Mouse (Mus musculus) liver, embryonic 14.5 days (tissue): ENCODE results near the gene Taf5. TPM values are rescaled to one million over a fixed set of nuclear protein-coding genes. Genes with fewer than 3 reads are reported as not detected.

Experiments used
- ATAC-seq: fragments of 200-750 bp; cut with Nextera tagmentation; 2 replicates; pipeline ENCODE4 v1.8.0; 2017; ENCODE audit warnings: moderate number of reproducible peaks, mild to moderate bottlenecking, moderate library complexity; ENCODE audit not compliant: insufficient read depth
- DNase-seq, 3 experiments: peaks; one replicate each; pipeline ENCODE4 v3.0.0-alpha.2; 2012 to 2013; ENCODE audit warnings: low read depth in 3 of 3, low spot score in 3 of 3
- H3K27ac ChIP-seq: fragments of 300-500 bp; sonication (generic); 2 replicates; pipeline ENCODE4 v1.5.1; 2014; ENCODE audit warnings: moderate library complexity, mild to moderate bottlenecking, control low read depth, inconsistent platforms
- H3K27me3 ChIP-seq: fragments of 300-500 bp; sonication (generic); 2 replicates; pipeline ENCODE4 v1.6.1; 2014; ENCODE audit warnings: mild to moderate bottlenecking, low read length, moderate library complexity; ENCODE audit not compliant: control insufficient read depth, insufficient read depth
- H3K36me3 ChIP-seq: fragments of 300-500 bp; sonication (generic); replicated peaks from 2 replicates; pipeline ENCODE4 v1.6.1; 2014; ENCODE audit warnings: low read depth; ENCODE audit not compliant: control insufficient read depth, insufficient read depth
- H3K4me1 ChIP-seq, 2 experiments: fragments of 200-500 bp in 1 of 2; fragments of 300-500 bp in 1 of 2; sonication (generic) in 1 of 2; replicated peaks; 2 replicates each; pipeline ENCODE4 v1.6.1; 2012 to 2014; ENCODE audit warnings: antibody characterized with exemption in 1 of 2, inconsistent platforms in 1 of 2, low read length in 1 of 2; ENCODE audit not compliant: control insufficient read depth in 2 of 2, insufficient read depth in 2 of 2
- H3K4me2 ChIP-seq: fragments of 300-500 bp; sonication (generic); 2 replicates; pipeline ENCODE4 v1.6.1; 2014; ENCODE audit warnings: low read depth, mild to moderate bottlenecking, control low read depth, moderate library complexity
- H3K4me3 ChIP-seq, 2 experiments: fragments of 200-500 bp in 1 of 2; fragments of 300-500 bp in 1 of 2; sonication (generic) in 1 of 2; 2 replicates each; pipeline ENCODE4 v1.5.1; 2012 to 2014; ENCODE audit warnings: low read depth in 2 of 2, low read length in 2 of 2, mild to moderate bottlenecking in 2 of 2, control low read depth in 1 of 2, inconsistent platforms in 1 of 2, moderate library complexity in 1 of 2; ENCODE audit not compliant: insufficient read depth in 1 of 2
- H3K9ac ChIP-seq: fragments of 300-500 bp; sonication (generic); replicated peaks from 2 replicates; pipeline ENCODE4 v1.6.1; 2014; ENCODE audit warnings: mild to moderate bottlenecking, control low read depth, moderate library complexity
- H3K9me3 ChIP-seq: fragments of 300-500 bp; sonication (generic); 2 replicates; pipeline ENCODE4 v1.6.1; 2016; ENCODE audit warnings: low read length, mixed read lengths; ENCODE audit not compliant: control insufficient read depth
- CTCF ChIP-seq: IDR thresholded peaks from 2 replicates; pipeline ENCODE4 v1.5.1; 2016; ENCODE audit warnings: antibody characterized with exemption, low read depth, control low read depth
- EP300 ChIP-seq: IDR thresholded peaks from 2 replicates; pipeline ENCODE4 v1.6.1; 2016; ENCODE audit warnings: antibody characterized with exemption, low read depth
- WGBS: fragments of 180-500 bp; shearing (Covaris S2); extraction: QIAGEN DNeasy Blood & Tissue Kit; methylation state at CpG from one replicate; pipeline ENCODE4 v1.1.7; 2014; ENCODE audit not compliant: insufficient replicate concordance; 5-methylcytosine and 5-hydroxymethylcytosine counted together
- polyA plus RNA-seq, 2 experiments: library from polyadenylated mRNA; depleted of rRNA in 1 of 2; stranded (reverse) in 1 of 2; unstranded in 1 of 2; fragments of >200 nt; fragmentation: Nextera tagmentation in 1 of 2; extraction: Ambion mirVana in 1 of 2; gene quantifications; 2 replicates each; pipeline versions ENCODE4 v1.2.1 to v1.2.3; 2012 to 2014

Taf5 gene
- polyA plus RNA-seq, 2 experiments = 4.7 to 5.3 TPM

DNA sequence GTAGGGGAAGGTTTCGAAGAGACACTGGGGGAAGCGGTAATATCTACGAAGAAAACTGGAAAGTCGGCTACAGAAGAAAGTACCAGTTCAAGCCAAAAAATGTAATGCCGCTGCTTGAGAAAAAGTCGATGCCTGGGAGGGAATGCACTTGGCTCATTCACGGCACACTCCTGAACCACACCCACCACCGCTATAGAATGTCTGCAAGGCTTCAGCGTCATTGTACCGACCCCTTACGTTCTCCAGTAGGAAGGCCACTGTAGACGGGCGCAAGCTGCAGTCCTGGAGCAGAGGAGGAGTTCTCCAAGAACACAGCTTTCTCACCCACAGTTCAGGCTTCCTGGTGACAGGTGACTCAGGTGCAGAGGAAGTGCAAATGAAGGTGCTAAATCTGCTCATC lies 44.0 kb upstream of the Taf5 start:
- 70% methylated on average over 13 of the region's 13 CpGs for WGBS
- H3K27me3 ChIP-seq = peaks cover 3% of the 10 kb centered on the region
- H3K9me3 ChIP-seq = no peaks in the 10 kb centered on the region
- no peaks in the 10 kb centered on the region for H3K36me3 ChIP-seq
- no peak overlapping the region for H3K9ac ChIP-seq
- TF ChIP-seq EP300 = no peak
- no peak for TF ChIP-seq CTCF
- DNase-seq = no peak
- peaks cover 0 to 2% of the 10 kb centered on the region in 2 experiments; a peak in 1 of 4 replicates for H3K4me1 ChIP-seq
- H3K4me2 ChIP-seq = no peak overlapping the region
- H3K4me3 ChIP-seq = no peak overlapping the region
- no peak overlapping the region for H3K27ac ChIP-seq
- no peak for ATAC-seq

DNA sequence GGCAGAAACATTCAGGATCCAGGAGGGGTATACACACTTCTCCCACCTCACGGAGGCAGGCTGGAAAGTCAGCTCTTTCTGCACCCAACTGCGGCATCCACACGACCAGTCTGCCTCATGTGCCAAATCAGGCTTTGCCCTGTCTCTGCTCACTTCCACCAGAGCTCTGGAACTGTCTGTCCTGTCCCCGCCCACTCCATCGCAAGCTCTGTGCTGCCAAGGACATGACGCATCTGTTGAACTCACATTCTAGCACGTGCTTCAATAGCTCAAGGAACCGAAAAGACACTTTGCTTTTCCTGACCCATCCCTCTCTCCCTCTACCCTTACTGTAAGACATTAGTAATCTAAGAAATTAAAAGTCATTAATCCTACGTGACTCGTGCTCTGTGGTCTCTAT lies 42.6 kb upstream of the Taf5 start:
- Histone ChIP-seq H3K36me3 (no peaks in the 10 kb centered on the region), H3K4me3 (no peak overlapping the region), H3K9me3 (no peaks in the 10 kb centered on the region), H3K27me3 (no peaks in the 10 kb centered on the region), H3K4me1 (peaks cover 0 to 2% of the 10 kb centered on the region in 2 experiments; a peak in 1 of 4 replicates), H3K27ac (no peak overlapping the region), H3K4me2 (no peak overlapping the region), H3K9ac (no peak overlapping the region)
- 68% methylated on average over 10 of the region's 10 CpGs for WGBS
- TF ChIP-seq EP300 (no peak), CTCF (no peak)
- DNase-seq (no peak), ATAC-seq (no peak)

DNA sequence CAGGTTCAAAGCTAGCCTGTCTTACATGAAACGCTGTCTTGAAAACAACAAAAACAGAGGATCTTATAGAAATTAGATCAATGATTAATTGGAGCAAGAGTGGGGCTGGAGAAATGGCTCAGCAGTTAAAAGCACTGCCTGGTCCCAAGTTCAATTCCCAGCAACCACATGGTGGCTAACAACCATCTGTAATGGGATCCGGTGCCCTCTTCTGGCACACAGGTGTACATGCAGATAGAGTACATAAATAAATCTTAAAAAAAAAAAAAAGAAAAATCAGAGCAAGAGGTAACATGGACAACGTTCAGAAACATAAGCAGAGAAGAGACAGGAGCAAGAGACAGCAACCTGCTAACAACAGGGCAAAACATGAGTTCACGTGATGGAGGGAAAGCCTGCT lies 41.0 kb upstream of the Taf5 start:
- DNase-seq (no peak), ATAC-seq (no peak)
- H3K36me3 ChIP-seq = no peaks in the 10 kb centered on the region
- WGBS = 73% methylated on average over 4 of the region's 4 CpGs
- H3K4me2 ChIP-seq = no peak overlapping the region
- H3K9me3 ChIP-seq = no peaks in the 10 kb centered on the region
- no peaks in the 10 kb centered on the region for H3K27me3 ChIP-seq
- H3K9ac ChIP-seq = no peak overlapping the region
- peaks cover 0 to 2% of the 10 kb centered on the region in 2 experiments; a peak in 1 of 4 replicates for H3K4me1 ChIP-seq
- H3K4me3 ChIP-seq = no peak overlapping the region
- H3K27ac ChIP-seq = no peak overlapping the region
- TF ChIP-seq CTCF (peak; percentile 26; the same call in 1 of the 2 replicates), EP300 (no peak)

DNA sequence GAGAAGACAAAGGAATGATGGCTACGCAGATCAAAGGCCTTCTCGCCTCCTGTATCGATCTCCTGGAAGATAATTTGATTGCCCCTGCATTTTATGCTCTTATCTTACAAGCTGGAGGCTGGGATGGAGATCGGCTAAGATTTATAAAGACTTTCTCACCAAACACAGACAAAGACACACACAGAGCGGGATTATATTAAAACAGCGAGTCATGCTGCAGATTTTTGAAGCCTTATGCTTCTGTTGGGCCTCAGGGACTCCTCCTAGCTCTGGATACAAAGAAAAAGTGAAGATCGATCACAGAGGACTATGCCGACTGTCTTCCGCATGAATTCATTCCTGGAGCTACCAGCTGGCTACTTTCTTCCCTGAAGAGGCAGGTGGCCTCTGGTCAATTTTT lies 37.8 kb upstream of the Taf5 start:
- Histone ChIP-seq H3K36me3 (peaks cover 8% of the 10 kb centered on the region), H3K27me3 (no peaks in the 10 kb centered on the region), H3K4me3 (no peak overlapping the region), H3K4me2 (no peak overlapping the region), H3K4me1 (no peaks in the 10 kb centered on the region), H3K9me3 (no peaks in the 10 kb centered on the region), H3K27ac (no peak overlapping the region), H3K9ac (no peak overlapping the region)
- 81% methylated on average over 9 of the region's 9 CpGs for WGBS
- TF ChIP-seq CTCF (no peak), EP300 (no peak)
- ATAC-seq (no peak), DNase-seq (no peak)

DNA sequence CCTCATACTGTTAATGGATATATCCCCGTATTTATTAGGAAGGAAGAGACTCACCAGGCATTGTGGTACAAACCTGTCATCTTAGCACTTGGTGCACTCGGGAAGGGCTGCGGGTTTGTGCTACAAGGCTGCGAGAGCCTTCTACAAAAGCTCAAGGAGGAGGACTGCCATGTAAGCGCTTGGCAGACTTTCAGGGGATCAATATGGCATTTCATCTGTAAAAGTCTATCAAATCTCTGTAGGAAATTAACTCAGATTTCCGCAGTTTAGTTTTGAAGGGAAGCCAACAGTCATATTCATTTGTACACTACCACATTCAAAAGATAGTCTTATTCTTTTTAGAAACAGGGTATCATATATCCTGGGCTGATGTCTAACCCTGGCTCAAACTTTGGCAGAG lies 35.8 kb upstream of the Taf5 start:
- WGBS = 80% methylated on average over 6 of the region's 6 CpGs
- TF ChIP-seq EP300 (no peak), CTCF (no peak)
- Histone ChIP-seq H3K4me2 (no peak overlapping the region), H3K4me3 (no peak overlapping the region), H3K9me3 (no peaks in the 10 kb centered on the region), H3K9ac (no peak overlapping the region), H3K27me3 (no peaks in the 10 kb centered on the region), H3K27ac (no peak overlapping the region), H3K4me1 (no peaks in the 10 kb centered on the region), H3K36me3 (peaks cover 11% of the 10 kb centered on the region)
- ATAC-seq (no peak), DNase-seq (no peak)
